Mouse (Mus musculus) adrenal gland (tissue): Measurements from ENCODE around the gene Rtl10.

Experiments
- intact Hi-C: fragments of 180-260 bp; cut with DNase I; formaldehyde crosslinking; loops from one replicate; pipeline ENCODE4 v1.15.1; 2025
- long read RNA-seq, 2 experiments: library from polyadenylated mRNA; unstranded; transcript quantifications; one replicate each; pipeline ENCODE4 v2.0.0; 2020; ENCODE audit warnings: borderline replicate concordance in 1 of 2; ENCODE audit not compliant: insufficient replicate concordance in 1 of 2

Rtl10 gene
- long read RNA-seq, experiment 1: 0 reads
- long read RNA-seq, experiment 2: 0 reads

DNA sequence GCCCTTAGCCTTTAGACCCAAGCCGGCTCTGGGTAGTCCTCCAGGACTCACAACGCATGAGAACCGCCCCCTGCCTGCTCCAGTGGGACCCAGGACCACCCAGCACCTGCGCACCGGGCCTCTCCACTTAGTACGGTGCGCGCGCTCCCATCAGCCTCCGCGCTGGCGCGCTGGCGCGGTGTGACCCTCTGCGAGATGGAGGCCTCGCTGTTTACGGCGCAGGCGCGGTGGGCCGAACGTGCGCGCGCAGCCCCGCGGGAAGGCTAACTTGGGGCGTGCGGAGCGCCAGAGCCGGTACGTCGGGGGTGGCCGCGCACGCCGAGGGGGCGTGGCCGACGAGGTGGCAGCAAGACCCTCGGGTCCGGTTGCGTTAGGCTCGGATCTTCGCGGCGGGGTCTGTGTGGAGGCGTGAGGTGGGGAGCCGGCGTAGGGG lies at the start of gene Rtl10, which contains the start of gene Gnb1l:
Gene Rtl10, plus strand, starts transcription at position 344 of the 433 bp plus-strand sequence.
Gene Gnb1l, plus strand, starts transcription at position 156 of the 433 bp plus-strand sequence.
- intact Hi-C loops: loop anchor here (5.0 kb wide), 1 partner anchor 56 kb away; no protein-coding TSS in a partner anchor

DNA sequence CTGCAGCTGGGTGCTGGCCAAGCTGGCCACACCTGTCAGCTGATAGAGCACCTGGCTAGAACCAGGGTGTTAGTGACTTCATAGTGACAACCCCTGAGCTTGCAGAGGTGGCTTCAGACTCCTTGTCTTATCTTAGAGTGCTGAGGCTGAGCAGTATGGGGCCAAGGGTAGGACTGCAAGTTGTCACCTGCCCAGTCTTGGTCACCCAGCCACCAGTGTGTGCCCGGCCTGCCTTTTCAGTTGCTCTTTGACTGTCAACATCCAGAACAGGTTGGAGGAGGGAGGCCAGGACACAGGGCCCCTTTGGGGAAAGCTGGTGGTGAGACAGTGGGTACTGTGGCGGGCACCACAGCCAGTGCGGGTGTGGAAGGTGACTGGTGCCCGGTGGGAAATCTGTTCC lies 49.7 kb upstream of the Rtl10 start:
- intact Hi-C loops: no loop called here

DNA sequence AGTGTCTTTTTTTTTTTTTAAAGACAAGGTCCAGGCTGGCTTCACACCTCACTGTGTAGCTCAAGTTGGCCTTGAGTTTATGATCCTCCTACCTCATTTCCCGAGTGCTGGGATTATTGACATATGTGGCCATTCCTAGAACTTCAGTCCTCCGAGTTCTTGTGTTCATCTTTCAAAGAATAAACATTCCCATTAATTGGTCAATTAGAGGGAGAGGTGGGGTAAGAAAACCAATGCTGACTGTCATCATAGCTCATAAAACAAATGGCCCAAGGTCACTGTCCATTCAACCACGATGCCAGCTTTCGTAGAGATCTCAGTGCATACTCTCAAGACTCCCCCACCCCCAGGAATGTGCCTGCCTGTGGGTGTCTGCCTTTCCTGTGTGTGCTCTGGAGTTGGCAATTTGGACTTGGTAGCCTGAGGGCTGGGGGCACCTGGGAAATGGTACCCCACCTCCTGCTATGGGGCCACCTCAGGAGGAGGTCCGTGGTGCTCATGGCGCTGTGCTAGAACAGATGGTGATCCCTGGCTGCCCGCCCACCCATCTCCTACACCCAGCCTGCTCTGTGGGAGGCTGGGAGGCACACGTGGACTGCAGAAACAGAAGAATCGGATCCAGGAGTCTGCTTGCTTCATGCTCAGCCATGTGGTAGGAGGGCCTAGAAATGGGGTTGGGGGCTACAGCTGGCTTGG lies 47.1 kb upstream of the Rtl10 start:
- intact Hi-C loops: no loop called here

DNA sequence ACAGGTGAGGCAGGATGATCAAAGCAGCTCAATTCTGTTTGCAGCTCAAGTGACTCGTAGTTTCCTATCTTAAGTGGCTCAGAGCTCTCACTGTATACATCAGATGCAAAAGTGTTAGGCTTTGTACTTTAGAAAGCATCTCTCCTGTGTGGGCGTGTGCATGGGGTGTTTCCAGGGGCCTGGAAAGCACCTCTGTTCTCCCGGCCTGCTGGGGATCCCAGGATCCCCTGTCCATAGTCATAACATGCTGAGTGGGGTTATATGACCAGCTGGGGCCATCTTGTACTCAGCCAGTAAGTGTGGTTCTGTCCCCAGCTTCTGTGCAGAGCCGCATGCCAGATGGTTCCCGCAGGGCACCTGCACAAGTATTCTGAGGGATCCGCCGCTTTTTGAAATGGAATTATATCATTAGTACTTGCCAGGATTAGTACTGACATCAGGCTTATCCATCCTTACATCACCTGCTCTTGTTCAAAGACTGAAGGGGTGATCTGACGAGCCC lies 46.3 kb upstream of the Rtl10 start:
- intact Hi-C loops: no loop called here

DNA sequence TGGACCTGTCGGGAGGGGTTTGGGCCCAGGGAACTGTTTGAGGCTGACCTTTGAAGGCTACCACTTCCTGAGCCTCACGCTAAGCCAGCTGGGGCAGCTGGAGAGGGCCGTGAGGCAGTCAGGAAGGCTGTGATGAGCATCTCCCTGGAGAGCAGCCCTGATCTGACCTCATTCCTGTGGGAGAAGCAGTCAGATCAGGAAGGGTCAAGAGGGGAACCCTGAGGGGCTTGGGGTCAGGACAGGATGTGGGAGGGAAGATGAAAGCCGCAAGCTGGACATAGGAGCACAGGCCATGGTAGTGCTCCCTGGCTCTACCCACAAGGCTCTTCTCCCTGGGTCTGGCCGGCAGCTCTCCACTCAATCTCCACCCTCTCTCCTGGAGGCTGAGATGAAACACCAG lies 44.9 kb upstream of the Rtl10 start:
- intact Hi-C loops: no loop called here

DNA sequence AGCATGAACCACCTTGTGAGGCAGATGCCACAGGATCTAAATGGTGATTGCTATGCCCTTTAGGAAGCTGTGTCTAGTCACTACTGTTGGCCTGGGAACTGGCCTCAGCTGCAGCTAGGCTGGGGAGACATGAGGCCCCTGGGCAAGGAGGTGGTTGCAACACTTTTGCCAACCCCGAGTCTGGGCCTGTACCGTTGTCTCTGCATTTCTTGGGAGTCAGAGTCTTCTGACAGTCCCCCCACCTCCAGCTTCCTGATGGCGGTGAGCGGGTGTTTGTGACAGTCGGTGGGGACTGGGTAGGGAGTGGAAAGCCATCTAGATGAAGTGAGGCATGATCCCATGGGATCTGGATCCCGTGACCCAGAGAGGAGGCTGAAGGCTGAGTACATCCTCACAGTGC lies 43.3 kb upstream of the Rtl10 start:
- intact Hi-C loops: no loop called here

DNA sequence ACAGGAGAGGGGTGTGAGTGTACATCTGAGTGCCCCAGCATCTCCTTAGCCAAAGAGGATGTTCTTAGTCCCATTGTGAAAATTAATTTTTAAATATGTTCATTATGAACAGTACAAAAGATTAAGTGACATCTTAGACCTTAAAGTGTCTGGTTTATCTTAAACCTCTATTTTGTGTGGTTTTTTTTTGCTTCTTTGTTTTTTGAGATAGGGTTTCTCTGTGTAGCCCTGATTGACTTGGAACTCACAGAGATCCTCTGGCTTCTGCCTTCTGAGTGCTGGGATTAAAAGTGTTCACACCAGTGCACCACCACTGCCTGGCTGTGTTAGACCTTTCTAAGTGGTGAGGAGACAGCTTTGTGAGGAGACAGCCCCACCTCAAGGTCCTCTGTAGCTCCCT lies 40.0 kb upstream of the Rtl10 start:
- intact Hi-C loops: no loop called here

DNA sequence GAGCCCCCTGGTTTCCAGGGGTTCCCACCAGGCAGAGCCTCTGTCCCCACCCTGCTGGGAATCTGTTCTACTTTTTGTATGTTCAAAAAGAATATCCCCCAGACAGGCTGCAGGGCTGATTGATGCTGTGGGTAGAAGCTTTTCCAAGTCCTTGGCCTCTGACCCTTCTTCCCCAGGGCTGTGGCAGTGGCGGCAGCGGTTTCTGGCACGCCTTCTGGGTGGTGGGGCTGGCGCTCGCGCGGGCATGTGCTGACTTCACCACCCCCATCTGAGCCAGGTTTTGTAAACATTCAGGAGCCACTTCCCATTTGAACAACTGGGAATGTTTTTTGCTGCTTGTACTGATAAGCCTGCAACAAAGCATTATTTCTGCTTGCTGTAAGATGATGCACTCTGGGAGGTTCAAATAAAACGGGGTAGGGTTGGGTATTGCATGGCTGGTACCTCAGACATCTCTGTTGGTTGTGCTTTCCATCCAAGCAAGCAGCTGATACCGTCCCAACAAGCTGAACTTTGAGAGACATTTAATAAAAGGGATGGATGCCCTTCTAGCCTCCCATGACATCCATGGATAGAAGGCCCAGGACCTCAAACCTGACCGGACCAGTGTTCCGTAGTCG lies 39.3 kb upstream of the Rtl10 start:
- intact Hi-C loops: no loop called here

DNA sequence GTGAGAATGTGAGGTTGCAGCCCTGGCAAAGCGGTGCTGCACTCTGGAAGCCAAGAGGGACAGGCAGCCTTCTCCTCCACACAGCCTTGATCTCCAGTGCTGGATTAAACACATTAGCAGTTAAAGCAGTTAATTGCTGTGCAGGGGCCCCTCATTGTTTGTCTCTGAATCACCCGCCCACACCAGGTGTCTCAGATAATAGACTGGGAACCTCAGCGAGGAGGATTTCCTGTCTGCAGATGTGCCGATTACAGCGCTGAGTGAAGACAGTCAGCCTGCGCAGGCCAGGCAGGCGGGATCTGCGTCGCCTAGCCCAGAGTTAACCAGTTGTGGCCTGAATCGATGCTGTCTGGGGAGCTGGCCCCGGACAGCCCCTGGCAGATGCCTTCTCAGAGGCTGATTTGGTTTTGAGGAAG lies 38.7 kb upstream of the Rtl10 start:
- intact Hi-C loops: no loop called here

DNA sequence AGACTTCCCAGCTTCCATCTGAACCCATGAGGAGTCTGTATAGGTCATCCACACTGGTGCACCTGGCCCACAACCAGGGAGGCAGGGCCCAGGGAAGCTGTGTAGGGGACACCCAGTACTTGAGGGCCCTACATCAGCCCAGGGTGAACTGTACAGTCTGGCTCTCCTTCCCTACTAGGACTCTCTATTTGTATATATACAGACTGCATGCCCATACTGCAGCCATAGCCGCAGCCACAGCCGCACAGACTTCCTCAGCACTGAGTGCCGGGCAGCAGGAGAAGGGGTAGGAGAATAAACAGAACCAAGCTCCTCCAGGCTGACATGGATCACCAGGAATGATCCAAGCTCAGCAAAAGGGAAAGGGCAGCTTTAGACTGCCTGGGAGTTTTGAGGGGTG lies 37.9 kb upstream of the Rtl10 start:
- intact Hi-C loops: no loop called here

DNA sequence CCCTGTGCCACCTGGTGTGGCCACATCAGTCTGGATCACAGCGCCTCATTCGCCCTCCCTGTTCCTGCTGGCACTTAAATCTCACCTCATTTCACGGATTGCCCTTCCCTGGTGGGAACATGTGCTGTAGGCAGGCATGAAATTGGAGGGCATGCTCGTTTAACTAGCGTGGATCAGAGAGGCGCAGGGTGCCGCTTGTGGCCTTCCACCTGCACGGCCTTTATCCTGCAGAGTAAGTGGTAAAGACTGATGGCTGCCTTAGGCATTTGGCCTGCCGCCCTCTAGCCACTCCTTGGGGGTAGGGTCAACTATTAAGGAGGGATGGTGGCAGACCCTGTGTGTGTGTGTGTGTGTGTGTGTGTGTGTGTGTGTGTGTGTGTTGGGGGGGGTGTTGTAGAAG lies 36.7 kb upstream of the Rtl10 start:
- intact Hi-C loops: no loop called here

DNA sequence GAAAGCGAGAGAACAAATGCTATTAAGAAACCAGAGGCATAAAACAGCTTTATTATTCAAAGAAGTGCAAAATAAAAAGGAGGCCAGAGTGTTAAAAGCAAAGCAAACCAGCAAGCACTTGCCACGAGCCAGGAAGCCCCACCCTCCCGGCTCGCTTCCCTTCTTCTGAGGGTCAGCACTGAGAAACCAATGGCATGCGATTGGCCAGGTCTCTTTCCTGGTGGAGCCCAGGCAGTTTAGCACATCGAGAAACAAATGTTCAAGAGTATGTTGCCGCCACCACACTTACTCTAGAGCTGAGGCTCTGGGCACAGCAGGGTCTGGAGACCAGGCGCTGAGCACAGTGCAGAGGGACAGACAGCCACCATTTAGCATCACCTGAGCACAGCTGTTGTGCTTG lies 36.1 kb upstream of the Rtl10 start:
- intact Hi-C loops: no loop called here

DNA sequence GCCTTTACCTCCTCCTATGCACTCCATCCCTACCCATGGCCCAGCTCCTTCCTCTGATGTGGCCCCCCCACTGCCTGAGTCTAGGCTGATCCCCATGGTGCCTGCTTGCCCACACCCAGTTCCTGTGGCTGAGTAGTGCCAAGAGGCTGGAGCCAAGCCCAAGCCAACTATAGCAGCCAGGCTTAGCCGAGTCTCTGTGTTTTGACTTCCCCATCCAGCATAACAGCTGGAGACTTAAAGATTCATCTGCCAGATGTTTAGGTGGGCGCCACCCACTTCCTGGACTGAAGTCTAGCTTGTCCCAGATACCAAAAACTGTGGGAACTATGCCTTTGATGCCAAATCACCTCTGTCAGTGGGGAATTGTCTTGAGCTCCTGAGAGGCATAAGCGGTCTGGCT lies 34.4 kb upstream of the Rtl10 start:
- intact Hi-C loops: no loop called here

DNA sequence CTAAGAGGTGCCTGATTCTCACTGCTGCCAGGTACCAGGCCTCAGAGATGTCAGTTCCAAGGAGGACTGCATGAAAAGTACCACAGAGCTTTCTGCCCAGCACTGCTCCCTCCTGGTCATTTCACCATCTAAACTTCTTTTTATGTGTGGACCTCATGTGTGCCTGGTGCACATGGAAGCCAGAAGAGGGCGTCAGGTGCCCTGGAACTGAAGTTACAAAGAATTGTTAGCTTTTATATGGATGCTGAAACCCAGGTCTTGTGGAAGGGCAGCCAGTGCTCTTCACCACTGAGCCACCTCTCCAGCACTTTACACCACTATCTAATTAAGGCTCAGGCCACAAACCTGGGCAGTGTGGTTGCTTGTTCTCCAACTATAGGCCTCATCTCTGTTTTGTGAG lies 27.9 kb upstream of the Rtl10 start:
- intact Hi-C loops: no loop called here

DNA sequence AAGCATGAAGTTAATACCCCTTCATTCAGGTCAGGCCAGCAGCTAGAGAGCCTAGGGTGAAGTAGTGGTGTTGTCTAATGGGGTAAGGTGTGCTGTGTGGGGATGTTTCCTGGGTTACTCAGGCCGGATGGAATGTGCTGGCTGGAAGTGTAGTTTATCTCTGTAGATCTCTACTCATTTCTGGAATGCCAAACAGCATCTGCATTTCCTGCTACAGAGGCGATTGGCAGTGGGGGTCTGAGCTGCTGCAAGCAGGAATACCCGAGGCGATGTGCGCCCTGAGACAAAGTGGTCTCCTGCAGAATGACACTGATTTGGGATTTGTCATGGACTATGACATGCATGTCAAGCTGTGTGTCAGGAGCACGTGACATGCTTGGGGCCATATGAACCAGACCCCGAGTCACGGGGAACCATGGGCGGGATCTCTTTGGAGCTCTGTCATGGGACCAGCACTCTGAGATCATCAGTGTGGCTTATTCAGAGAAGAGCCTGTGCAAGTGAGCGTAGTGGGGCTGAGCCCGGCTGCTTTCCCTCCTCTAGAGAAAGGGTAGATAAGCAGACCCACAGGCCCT lies 27.2 kb upstream of the Rtl10 start:
- intact Hi-C loops: no loop called here

DNA sequence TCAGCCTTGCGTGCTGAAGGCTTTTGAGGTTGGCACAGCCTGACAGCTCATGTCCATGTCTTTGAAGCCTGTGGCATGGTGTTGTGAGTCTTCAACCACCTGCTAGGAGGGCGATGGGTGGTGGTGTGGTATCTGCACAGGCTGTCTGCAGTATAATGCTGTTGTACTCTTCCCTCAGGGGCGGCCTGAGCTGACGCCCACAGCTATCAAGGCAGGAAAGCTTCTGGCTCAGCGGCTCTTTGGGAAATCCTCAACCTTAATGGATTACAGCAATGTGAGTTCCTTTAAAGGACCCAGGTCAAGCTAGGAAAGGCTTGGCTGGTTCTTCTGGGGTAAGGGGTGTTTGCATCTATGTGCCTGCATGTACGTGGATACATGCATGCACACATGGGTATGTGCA lies 26.7 kb upstream of the Rtl10 start:
- intact Hi-C loops: no loop called here

DNA sequence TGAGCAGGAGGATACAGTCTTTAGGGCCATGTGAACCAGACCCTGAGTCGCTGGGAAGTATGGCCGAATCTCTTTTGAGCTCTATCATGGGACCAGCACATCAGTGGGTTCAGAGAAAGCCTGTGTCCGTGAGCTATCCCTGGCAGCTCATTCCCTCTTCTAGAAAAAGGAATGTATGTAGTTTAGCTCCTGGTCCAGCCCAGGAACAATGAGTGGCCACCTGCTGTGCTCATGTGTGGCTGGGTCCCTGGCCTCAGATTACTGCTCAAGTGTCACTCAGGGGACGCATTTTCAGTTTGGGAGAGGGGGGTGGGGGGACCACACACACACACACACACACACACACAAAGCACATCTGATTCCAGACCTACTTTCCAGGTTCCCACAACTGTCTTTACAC lies 26.3 kb upstream of the Rtl10 start:
- intact Hi-C loops: no loop called here

DNA sequence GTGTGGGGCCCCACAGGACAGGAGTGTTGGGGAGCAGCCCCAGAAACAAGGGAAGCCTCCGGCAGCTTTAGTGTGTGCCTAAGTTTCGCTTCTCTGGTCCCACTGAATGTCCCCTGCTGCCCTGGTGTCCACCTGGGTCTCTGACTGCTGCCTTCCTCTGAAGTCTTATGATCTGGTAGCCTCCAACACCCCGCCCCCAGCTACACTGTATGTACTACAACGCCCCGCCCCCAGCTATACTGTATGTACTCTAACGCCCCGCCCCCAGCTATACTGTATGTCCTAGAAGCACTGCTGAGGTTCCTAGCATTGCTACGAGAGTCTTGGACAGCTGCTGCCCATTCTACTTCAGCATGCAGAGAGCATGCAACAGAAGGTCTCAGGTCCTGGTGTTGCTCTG lies 25.7 kb upstream of the Rtl10 start:
- intact Hi-C loops: no loop called here

DNA sequence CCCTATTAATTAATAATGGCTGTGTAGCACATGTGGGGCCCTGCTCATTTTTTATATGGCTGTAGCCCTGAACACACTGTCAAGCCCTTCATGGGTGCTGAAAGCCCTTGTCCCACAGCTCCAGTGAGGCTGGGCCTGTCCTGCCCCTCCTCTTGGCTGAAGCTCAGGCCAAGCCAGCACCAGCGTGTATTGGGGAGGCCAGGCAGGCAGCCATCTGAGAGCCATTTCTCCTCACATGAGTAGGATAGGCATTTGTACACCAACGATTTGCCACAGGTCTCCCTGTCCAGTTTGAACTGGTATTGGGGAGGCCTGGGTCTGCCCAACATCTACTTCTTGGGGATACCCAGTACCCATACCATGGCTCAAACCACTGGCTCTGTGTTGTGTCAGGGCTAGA lies 24.7 kb upstream of the Rtl10 start:
- intact Hi-C loops: no loop called here

DNA sequence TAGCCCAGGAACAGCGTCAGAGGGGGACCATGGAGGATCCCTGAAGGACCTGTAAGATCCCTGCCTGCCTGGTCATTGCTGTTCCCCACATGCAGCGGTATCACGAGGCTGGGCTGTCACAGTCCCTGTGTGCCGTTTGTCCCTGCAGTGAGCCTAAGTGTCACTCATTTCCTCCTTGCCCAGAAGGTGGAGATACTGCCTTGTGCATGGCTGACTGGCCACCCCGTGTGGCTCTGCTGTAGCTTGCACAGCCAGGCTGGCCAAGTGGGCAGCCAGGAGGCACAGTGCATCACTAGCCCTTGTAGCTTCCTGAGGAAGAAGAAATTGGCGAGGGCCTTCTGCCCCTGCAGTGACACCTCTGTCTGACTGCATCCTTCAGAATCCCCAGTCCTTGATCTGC lies 20.7 kb upstream of the Rtl10 start:
- intact Hi-C loops: no loop called here

DNA sequence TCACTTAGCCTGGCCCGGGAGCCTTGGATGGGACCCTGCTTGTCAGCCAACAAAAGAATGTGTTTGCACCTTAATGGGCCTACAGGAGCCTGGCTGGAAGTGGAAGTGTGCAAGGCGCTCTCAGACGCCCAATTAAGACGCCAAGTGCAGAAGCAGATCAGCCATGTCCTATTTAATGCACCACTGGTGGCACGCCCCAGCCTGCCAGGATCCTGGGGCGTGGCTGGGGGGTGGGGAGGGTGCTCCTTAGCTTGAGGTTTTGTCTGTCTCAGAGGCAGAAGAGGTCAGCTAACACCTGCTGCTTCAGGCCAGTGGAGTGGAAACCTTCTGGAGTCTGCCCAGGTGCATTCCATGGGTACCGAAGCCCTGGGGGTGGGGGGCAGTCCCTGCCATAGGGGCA lies 19.0 kb upstream of the Rtl10 start:
- intact Hi-C loops: no loop called here

DNA sequence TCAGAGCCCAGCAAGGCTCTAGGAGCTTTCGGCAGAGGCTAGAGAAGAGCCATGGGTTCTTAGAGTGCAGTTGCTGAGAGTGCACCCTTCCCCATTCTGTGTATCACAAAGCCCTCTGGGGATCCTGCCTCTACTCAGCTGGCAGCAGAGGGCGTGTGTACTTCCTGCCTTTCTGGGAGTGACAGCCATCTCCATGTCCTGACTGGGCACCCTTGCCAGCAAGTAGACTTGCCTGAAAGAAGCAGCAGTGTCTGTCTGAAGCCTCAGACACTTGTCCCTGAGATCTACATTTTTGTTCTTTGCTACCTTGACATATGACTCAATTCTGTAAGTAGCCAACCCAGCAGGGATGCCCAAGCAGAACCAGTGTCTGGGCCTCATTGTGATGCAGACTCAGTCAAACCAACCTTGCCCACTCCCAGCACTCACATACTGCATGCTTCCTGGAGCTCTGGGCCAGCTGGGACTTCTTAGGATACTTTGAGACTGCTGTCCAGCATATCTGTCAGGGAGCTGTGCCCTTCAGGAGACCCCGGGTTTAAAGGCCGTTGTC lies 17.7 kb upstream of the Rtl10 start:
- intact Hi-C loops: no loop called here
